Mouse (Mus musculus): ENCODE data around the gene Ddx23.

Gene Ddx23

DNA sequence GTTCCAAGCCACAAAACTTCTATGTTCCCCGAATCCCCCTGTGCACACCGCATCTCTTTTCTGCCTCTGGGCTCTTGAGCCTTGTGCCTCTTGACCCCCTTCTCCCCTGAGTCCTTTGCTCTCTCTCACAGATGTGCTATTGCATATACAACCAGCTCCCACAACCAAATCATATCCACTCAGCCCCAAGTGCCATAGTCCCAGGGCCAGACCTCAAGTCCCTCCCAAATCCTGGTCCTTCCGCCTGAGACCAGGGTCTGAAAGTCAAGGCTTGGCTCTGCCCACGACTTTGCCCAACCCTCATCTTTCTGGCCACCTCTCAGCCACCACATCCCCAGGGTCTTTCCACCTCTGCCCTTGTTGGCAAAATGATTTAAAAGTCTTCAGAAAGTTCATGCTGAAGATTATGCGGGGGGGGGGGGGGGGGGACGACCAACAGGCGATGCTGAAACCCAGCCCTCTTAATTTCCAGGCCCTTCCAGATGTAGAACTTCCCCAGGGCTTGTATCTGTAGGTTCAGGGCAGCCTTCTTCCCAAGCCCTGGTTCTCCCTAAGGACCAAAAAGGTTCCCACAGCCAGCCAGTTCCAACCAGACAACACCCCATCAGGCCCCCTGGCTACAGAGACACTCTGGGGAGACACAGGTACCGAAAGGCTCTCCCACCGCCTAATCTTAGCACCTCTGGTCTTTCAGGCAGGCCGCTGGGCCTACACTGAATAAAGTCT is 54.5 kb downstream of the Ddx23 start:
- peak in 1 of 2 experiments; percentile 63 for DNase-seq (ENCODE audit: low spot score in 2 of 2)

- DNase-seq (ENCODE audit: low spot score in 2 of 2), result no peak
Observed at GRCm38 (mm10) chr15:98607557-98607956, 55.1 kb downstream of the Ddx23 start.

GRCm38 (mm10) chr15:98606739-98607138 is 56.0 kb downstream of the Ddx23 start:
- DNase-seq (ENCODE audit: low spot score in 2 of 2), result no peak

- DNase-seq (ENCODE audit: low spot score in 2 of 2), result peak; percentile 43 to 70
Observed at GRCm38 (mm10) chr15:98606051-98606536, 56.6 kb downstream of the Ddx23 start.

DNA sequence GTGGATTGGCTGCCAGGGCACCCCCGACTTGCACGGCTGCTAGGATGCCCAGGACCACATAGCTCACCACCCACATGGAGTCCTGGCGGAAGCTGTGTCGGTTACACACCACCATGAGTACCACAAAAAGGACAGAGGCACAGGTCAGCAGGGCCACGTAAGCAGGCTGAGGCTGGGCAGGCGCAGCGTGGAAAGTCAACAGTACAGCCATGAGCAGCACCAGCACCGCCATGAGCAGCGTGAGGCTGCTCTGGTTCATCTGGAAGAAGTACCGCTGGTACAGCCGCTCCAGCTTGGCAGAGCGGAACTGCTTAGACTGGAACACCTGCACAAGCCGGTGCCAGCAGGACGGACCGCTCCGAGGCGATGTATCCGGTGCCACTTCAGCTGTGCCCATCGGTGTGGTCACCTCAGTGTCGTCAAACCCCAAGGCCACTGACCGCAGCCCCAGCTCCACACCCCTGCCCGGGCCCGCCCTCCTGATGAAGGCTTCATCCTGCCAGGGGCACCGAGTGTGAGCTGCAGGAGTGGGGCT is 58.6 kb downstream of the Ddx23 start:
- no peak for DNase-seq (ENCODE audit: low spot score in 2 of 2)

DNA sequence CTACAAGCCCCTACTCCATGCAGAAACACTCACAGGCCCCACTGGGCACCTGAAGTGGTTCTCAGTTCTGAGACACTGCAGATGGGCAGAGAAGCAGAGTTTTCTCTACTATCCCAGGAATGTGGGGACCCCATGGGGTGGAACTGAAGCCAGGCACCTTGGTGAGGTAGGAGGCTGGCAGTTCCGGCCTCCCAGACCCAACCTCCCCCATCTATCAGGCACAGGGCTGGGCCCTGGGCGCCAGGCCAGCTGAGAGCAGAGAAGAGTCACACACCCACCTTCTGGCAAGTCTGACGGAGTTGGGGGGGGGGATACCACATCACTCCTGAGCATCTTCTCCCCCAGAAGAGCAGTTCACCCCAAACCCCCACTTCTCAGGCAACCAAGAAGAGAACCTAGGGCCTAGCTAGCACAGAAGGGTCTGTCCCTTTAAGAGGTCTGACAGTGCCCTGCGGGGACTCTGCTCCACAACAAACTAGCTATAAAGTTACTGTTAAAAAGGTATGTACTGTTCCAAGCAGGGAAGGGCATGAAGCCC is 59.7 kb downstream of the Ddx23 start:
- peak; percentile 48 to 70 for DNase-seq (ENCODE audit: low spot score in 2 of 2)

GRCm38 (mm10) chr15:98602191-98602881 is 60.4 kb downstream of the Ddx23 start:
- peak in 1 of 2 experiments; percentile 69 for DNase-seq (ENCODE audit: low spot score in 2 of 2)

DNA sequence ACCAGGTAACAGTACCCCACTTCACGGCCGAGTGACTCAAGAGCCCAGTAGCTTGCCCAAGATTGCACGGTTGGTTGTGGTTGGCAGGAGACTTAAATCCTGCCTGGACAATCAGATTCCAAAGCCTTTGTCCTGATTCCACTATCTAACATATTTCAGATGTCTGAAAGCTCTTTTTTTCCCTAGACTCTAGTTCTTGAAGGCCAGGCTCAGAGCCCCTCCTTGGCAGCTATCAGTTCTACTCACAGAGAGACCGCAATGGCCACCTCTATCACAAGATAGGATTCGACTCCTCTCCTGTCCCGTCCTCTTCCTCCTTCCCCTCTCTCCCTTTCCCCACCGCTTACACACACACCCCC is 60.9 kb downstream of the Ddx23 start:
- no peak for DNase-seq (ENCODE audit: low spot score in 2 of 2)

- DNase-seq (ENCODE audit: low spot score in 2 of 2), result no peak
Observed at GRCm38 (mm10) chr15:98600036-98600709, 62.5 kb downstream of the Ddx23 start.

DNA sequence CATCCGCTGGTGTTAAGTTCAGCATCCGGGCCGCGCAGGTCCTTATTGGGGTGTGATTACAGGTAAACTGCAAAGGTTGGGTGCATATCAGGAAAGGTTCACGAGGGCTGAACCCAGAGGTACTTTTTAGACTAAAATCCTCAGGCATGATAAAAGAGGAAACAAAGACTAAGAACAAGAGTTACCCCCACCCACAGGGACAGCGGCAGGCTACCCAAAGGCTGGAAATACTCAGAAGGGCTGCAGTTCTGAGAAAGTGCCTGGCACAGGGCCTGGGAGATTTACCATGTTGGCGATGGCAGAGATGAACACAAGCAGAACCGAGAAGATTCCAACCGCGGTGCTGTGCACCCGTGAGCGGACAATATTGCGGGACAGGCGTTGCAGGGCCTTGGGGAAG is 66.1 kb downstream of the Ddx23 start:
- DNase-seq (ENCODE audit: low spot score in 2 of 2), result no peak

Data from spleen, postnatal 4 days (tissue).